ENCODE assay signal across 12 mouse cellular contexts in genomic region chr5:103726281-103726938, GRCm38 (mm10). TPM values are rescaled to one million over a fixed set of nuclear protein-coding genes. Genes with fewer than 3 reads are reported as not detected.
DNase-seq lines count a peak whose midpoint lies in the region; ATAC-seq and TF ChIP-seq lines count a peak whose summit lies in the region.
"Had no signal": no experiment of that assay in that cellular context is flagged by ENCODE, and none has a peak within 500 bp of the region (broad histone marks: within the 10 kb centered on the region; RNA-seq: fewer than 3 reads in every experiment).

No protein-coding gene starts in this region.

- no peak for DNase-seq in liver, embryonic 13.5 days
- DNase-seq in liver, result no peak
- DNase-seq in ES-E14 (ENCODE audit: low read depth, low spot score), result no peak
- peak; percentile 84 for DNase-seq in thymus, adult 2 months
- DNase-seq in adipocyte (ENCODE audit: low spot score), result no peak
- DNase-seq in layer of hippocampus, postnatal 25 days (ENCODE audit: extremely low spot score in 1 of 2, low spot score in 1 of 2), result no peak
- no peak for DNase-seq in kidney, postnatal 36 days
- DNase-seq: cerebellum, adult 2 months had no signal

- H3K27ac ChIP-seq in liver, embryonic 13.5 days, result peak overlapping the region; percentile 27; the same call in 1 of the 2 replicates
- peak overlapping the region; percentile 98 for H3K27ac ChIP-seq in ES-E14 (ENCODE audit: insufficient read depth, low read depth, low read length, poor library complexity, severe bottlenecking)
- no peak overlapping the region for H3K27ac ChIP-seq in limb, embryonic 12.5 days
- H3K27ac ChIP-seq in thymus, adult 2 months (ENCODE audit: control insufficient read depth, insufficient read depth, low read length), result peak overlapping the region; percentile 82
- H3K27ac ChIP-seq: heart, embryonic 10.5 days; limb, embryonic 13.5 days had no signal

- no peak for TF ChIP-seq CTCF in thymus, adult 2 months (IDR thresholded peaks at IDR 0.05; ENCODE audit: borderline replicate concordance, control insufficient read depth, extremely low read depth, insufficient read depth, low read length, poor library complexity)

- peaks cover 13% of the 10 kb centered on the region for H3K4me1 ChIP-seq in liver, embryonic 13.5 days (replicated peaks)
- H3K4me1 ChIP-seq in ES-E14 (ENCODE audit: control insufficient read depth in 2 of 2, insufficient read depth in 2 of 2, low read length in 2 of 2, poor library complexity in 1 of 2), result peaks cover 23 to 31% of the 10 kb centered on the region in 2 experiments
- H3K4me1 ChIP-seq in limb, embryonic 12.5 days (replicated peaks), result peaks cover 51% of the 10 kb centered on the region
- H3K4me1 ChIP-seq in thymus, adult 2 months (replicated peaks; ENCODE audit: control insufficient read depth, insufficient read depth, low read length), result peaks cover 52% of the 10 kb centered on the region

- no peaks in the 10 kb centered on the region for H3K36me3 ChIP-seq in liver, embryonic 13.5 days
- H3K36me3 ChIP-seq in ES-E14 (ENCODE audit: control insufficient read depth, insufficient read depth, low read length, poor library complexity, severe bottlenecking), result no peaks in the 10 kb centered on the region
- H3K36me3 ChIP-seq in limb, embryonic 12.5 days, result no peaks in the 10 kb centered on the region
- H3K36me3 ChIP-seq in thymus, adult 2 months (ENCODE audit: control insufficient read depth, insufficient read depth, low read length), result no peaks in the 10 kb centered on the region
- H3K36me3 ChIP-seq: heart, embryonic 10.5 days; limb, embryonic 13.5 days had no signal

- H3K27me3 ChIP-seq in liver, embryonic 13.5 days, result peaks cover 16% of the 10 kb centered on the region; the same call in 1 of the 2 replicates
- H3K27me3 ChIP-seq in limb, embryonic 12.5 days, result no peaks in the 10 kb centered on the region; the same call in 1 of the 2 replicates
- H3K27me3 ChIP-seq in thymus, adult 2 months (ENCODE audit: control insufficient read depth, insufficient read depth, low read length), result no peaks in the 10 kb centered on the region
- H3K27me3 ChIP-seq: limb, embryonic 13.5 days; megakaryocyte, embryonic 14.5 days had no signal

- in situ Hi-C loops in ES-E14 (cut with MboI; ENCODE audit: low sequenced_read_pairs in 2 of 2, unreplicated experiment in 2 of 2), result no loop called here

- 52% methylated on average over 8 of the region's 8 CpGs for WGBS in liver, embryonic 13.5 days (ENCODE audit: insufficient replicate concordance)
- 42% methylated on average over 8 of the region's 8 CpGs for WGBS in limb, embryonic 12.5 days
- WGBS in thymus, adult 2 months, result 20% methylated on average over 8 of the region's 8 CpGs

- no peak overlapping the region for H3K9ac ChIP-seq in liver, embryonic 13.5 days
- H3K9ac ChIP-seq in ES-E14 (ENCODE audit: insufficient read depth, low read depth, low read length, poor library complexity, severe bottlenecking), result peak overlapping the region; percentile 20; the same call in 1 of the 2 replicates
- H3K9ac ChIP-seq in limb, embryonic 12.5 days (replicated peaks), result no peak overlapping the region
- H3K9ac ChIP-seq: limb, embryonic 13.5 days had no signal

- H3K4me2 ChIP-seq in liver, embryonic 13.5 days, result no peak overlapping the region
- no peak overlapping the region for H3K4me2 ChIP-seq in limb, embryonic 12.5 days
- H3K4me2 ChIP-seq: limb, embryonic 13.5 days had no signal

- H3K4me3 ChIP-seq in liver, embryonic 13.5 days (replicated peaks), result no peak overlapping the region
- H3K4me3 ChIP-seq in ES-E14 (ENCODE audit: insufficient read depth in 1 of 2, low read depth in 1 of 2, low read length in 2 of 2, poor library complexity in 1 of 2, severe bottlenecking in 1 of 2), result no peak overlapping the region
- H3K4me3 ChIP-seq in limb, embryonic 12.5 days (replicated peaks), result no peak overlapping the region
- no peak overlapping the region for H3K4me3 ChIP-seq in thymus, adult 2 months (ENCODE audit: control insufficient read depth, insufficient read depth, low read length)
- H3K4me3 ChIP-seq: heart, embryonic 10.5 days; limb, embryonic 13.5 days; megakaryocyte, embryonic 14.5 days had no signal

- no peak for TF ChIP-seq POLR2A in thymus, adult 2 months (IDR thresholded peaks at IDR 0.05; ENCODE audit: control insufficient read depth, extremely low read depth, insufficient read depth, low read length, poor library complexity)

- no peaks in the 10 kb centered on the region for H3K9me3 ChIP-seq in liver, embryonic 13.5 days (replicated peaks)
- H3K9me3 ChIP-seq in ES-E14 (ENCODE audit: control insufficient read depth, insufficient read depth, low read depth, low read length), result no peaks in the 10 kb centered on the region
- H3K9me3 ChIP-seq in limb, embryonic 12.5 days, result no peaks in the 10 kb centered on the region
- H3K9me3 ChIP-seq: heart, embryonic 10.5 days; limb, embryonic 13.5 days; megakaryocyte, embryonic 14.5 days had no signal

- ATAC-seq in liver, embryonic 13.5 days (ENCODE audit: low read depth), result no peak
- 0 out of 2 replicates have a peak, but pooled peaks have one; percentile 44 for ATAC-seq in limb, embryonic 12.5 days (ENCODE audit: insufficient number of reproducible peaks, insufficient read depth, low FRiP score, low TSS enrichment, low read depth)

TF ChIP-seq in ES-E14, 5 proteins besides CTCF, POLR2A, EP300 and RAD21:
- TF ChIP-seq ZNF384 (IDR thresholded peaks at IDR 0.05; ENCODE audit: low read depth, low read length), result no peak
- TF ChIP-seq HCFC1 (IDR thresholded peaks at IDR 0.05; ENCODE audit: borderline replicate concordance, insufficient read depth, low read length), result no peak
- TF ChIP-seq MAFK (IDR thresholded peaks at IDR 0.05; ENCODE audit: insufficient read depth, low read depth, low read length), result no peak
- TF ChIP-seq ZC3H11A (IDR thresholded peaks at IDR 0.05; ENCODE audit: borderline replicate concordance, low read depth, low read length), result no peak
- TF ChIP-seq CHD2 (IDR thresholded peaks at IDR 0.05; ENCODE audit: low read depth, low read length), result no peak

RNA-seq across cellular contexts. Expression of gene Aff1, which starts 34.2 kb away (rescaled TPM):
- 8.0 and 13.7 TPM in 2 replicates for polyA plus RNA-seq in liver, embryonic 13.5 days (2015; fragmentation: Nextera tagmentation; extraction: Ambion mirVana)
- total RNA-seq in ES-E14 (2012; rRNA removed), result 21.2 and 26.0 TPM in 2 replicates
- 4.6 and 7.4 TPM in 2 replicates for polyA plus RNA-seq in limb, embryonic 12.5 days (2016; fragmentation: Nextera tagmentation; extraction: Ambion mirVana)
- polyA plus RNA-seq in thymus, adult 2 months (2012; rRNA removed), result 49.1 and 51.7 TPM in 2 replicates
- 10 to 100 TPM; 14.1 to 14.2 TPM for total RNA-seq in layer of hippocampus, postnatal 25 days (2021)
